Mouse (Mus musculus) E14TG2a.4 (cell line): ENCODE measurements at regions not wholly inside any gene's neighbourhood (a gene's known extent, or its start where the extent isn't known, plus 50 kb on each side); places are given as distances from the start of the nearest gene placed in this dataset.
A peak's percentile ranks its signal among the peaks of the same experiment; 100 is the strongest.

ENCODE experiments used
- H3K27me3 ChIP-seq: 2 replicates; pipeline ENCODE4 v1.6.1; 2014; ENCODE audit warnings: low read length, control low read depth; ENCODE audit not compliant: insufficient read depth
- H3K36me3 ChIP-seq: 2 replicates; pipeline ENCODE4 v1.6.1; 2014; ENCODE audit warnings: low read length, control low read depth; ENCODE audit not compliant: insufficient read depth
- H3K4me1 ChIP-seq: replicated peaks from 2 replicates; pipeline ENCODE4 v1.6.1; 2014; ENCODE audit warnings: low read depth, low read length, control low read depth
- H3K4me3 ChIP-seq: replicated peaks from 2 replicates; pipeline ENCODE4 v1.5.1; 2014; ENCODE audit warnings: mild to moderate bottlenecking, low read length
- H3K9me3 ChIP-seq: 2 replicates; pipeline ENCODE4 v1.6.1; 2014; ENCODE audit warnings: low read length, control low read depth
- CTCF ChIP-seq: conservative IDR thresholded peaks from 2 replicates; pipeline ENCODE4 v1.5.1; 2014; ENCODE audit warnings: low read length
- NANOG ChIP-seq: IDR thresholded peaks from 2 replicates; pipeline ENCODE4 v1.6.1; 2014; ENCODE audit warnings: borderline replicate concordance, low read length, mixed read lengths
- POU5F1 ChIP-seq: IDR thresholded peaks from 2 replicates; pipeline ENCODE4 v1.6.1; 2014; ENCODE audit warnings: low read length, borderline replicate concordance

DNA sequence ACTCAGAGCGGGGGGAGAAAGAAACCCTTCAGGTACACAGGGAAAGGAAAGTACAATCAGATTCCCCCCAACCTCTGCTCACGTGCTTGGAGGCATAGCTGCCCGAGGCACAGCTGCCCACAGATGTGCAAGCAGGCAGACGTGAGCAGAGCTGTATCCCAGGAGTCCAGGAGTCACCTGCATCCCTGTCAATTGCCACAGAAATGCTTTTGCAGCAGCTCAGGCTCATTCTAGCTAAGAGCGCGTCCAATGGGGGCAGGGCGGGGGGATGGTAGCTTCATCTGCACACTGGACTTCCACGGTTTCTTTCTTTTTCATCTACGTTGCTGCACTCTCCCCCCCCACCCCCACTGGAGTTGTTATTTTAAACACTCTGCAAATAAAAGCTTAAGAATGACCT lies 66.0 kb upstream of the Fat4 start:
- H3K9me3 ChIP-seq, result no peaks in the 10 kb centered on the region
- no peak overlapping the region for H3K4me3 ChIP-seq
- no peaks in the 10 kb centered on the region for H3K36me3 ChIP-seq
- TF ChIP-seq POU5F1 (no peak), NANOG (no peak), CTCF (no peak)
- 0 out of 2 replicates have a peak, but pooled peaks cover 3% of the 10 kb centered on the region for H3K27me3 ChIP-seq
- H3K4me1 ChIP-seq, result peaks cover 4% of the 10 kb centered on the region; the same call in 1 of the 2 replicates

DNA sequence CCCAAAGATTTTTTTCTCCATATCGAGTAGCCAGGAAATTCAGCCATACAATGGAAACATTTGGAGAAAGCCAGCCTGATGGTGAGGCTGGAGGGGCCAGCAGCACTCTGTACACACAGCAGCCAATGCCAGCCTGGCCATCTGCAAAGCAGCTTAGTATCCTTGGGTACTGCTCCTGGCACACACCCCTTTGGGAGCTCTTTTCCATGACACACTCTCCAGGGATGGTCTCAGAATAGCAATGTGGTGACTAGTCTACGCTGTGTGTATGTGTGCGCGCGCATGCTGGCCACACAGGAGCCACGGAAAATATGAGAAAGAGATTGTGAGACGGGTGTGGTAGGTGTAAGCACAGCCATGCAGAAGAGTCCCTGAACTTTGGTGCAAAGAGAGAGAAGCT lies 66.4 kb upstream of the Fat4 start:
- 0 out of 2 replicates have a peak, but pooled peaks cover 3% of the 10 kb centered on the region for H3K27me3 ChIP-seq
- peaks cover 4% of the 10 kb centered on the region; the same call in 1 of the 2 replicates for H3K4me1 ChIP-seq
- no peak for TF ChIP-seq POU5F1
- no peak for TF ChIP-seq NANOG
- no peak for TF ChIP-seq CTCF
- H3K4me3 ChIP-seq, result no peak overlapping the region
- H3K36me3 ChIP-seq, result no peaks in the 10 kb centered on the region
- no peaks in the 10 kb centered on the region for H3K9me3 ChIP-seq

GRCm38 (mm10) chr3:38817651-38818050 lies 69.1 kb upstream of the Fat4 start:
- no peak for TF ChIP-seq CTCF
- TF ChIP-seq NANOG, result no peak
- no peak for TF ChIP-seq POU5F1
- H3K4me1 ChIP-seq, result peaks cover 4% of the 10 kb centered on the region; the same call in 1 of the 2 replicates
- 0 out of 2 replicates have a peak, but pooled peaks cover 3% of the 10 kb centered on the region for H3K27me3 ChIP-seq
- no peak overlapping the region for H3K4me3 ChIP-seq
- no peaks in the 10 kb centered on the region for H3K9me3 ChIP-seq
- no peaks in the 10 kb centered on the region for H3K36me3 ChIP-seq

- TF ChIP-seq NANOG (no peak), POU5F1 (no peak), CTCF (no peak)
- H3K9me3 ChIP-seq, result no peaks in the 10 kb centered on the region
- H3K36me3 ChIP-seq, result no peaks in the 10 kb centered on the region
- no peaks in the 10 kb centered on the region for H3K4me1 ChIP-seq
- H3K27me3 ChIP-seq, result no peaks in the 10 kb centered on the region
- H3K4me3 ChIP-seq, result no peak overlapping the region
These were observed 74.3 kb upstream of the Fat4 start for GRCm38 (mm10) chr3:38812457-38812856.

DNA sequence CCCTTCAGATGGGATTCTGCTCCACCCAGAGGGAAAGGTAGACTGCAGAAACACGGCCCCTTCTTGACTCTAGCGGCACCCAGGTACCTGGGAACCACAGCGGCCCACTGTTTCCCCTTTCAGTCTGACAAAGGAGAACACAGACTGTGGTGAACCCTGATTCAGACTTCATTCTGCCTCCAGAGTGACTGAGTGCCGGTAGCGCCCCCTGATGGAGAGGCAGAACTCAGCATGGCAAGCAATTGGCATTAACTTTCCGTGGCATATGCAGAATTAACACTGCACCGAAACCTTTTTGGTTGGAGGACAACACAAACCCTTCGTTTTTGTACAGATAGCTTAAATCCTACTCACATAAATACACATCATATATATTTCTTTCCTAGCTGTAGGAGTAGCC lies 75.1 kb upstream of the Fat4 start:
- H3K4me3 ChIP-seq, result no peak overlapping the region
- TF ChIP-seq NANOG (no peak), CTCF (peak; percentile 9; the same call in 1 of the 2 replicates), POU5F1 (no peak)
- no peaks in the 10 kb centered on the region for H3K27me3 ChIP-seq
- H3K9me3 ChIP-seq, result no peaks in the 10 kb centered on the region
- H3K36me3 ChIP-seq, result no peaks in the 10 kb centered on the region
- no peaks in the 10 kb centered on the region for H3K4me1 ChIP-seq

DNA sequence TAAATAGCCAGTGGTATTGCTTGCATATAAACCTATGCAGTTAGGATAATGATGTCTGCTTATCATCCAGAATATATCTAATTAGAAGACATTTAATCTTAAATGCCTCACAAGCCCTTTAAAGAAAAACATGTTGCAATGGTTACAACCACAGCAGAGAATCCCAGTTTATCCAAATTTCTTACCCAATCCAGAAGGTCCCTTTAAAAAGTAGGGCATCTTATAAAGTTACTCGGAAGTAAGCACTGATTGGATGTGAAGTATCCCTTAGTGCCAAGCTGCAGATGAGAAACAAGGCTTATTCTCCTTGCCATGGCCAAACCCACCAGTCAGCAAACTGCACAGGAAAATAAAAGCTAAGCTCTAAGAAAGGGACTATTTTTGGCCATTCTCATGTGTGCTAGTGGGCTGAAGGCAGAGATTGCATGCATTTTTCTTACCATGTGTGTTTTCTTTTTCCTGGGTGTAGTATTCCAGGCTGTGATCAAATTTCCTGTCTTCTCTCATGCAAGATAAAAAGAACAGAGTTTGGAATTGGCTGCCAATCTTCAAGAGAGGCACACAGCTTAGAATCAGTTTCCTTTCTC lies 80.2 kb upstream of the Fat4 start:
- H3K4me1 ChIP-seq, result no peaks in the 10 kb centered on the region
- H3K27me3 ChIP-seq, result no peaks in the 10 kb centered on the region
- no peak overlapping the region for H3K4me3 ChIP-seq
- H3K9me3 ChIP-seq, result peaks cover 13% of the 10 kb centered on the region
- no peak for TF ChIP-seq POU5F1
- TF ChIP-seq CTCF, result no peak
- TF ChIP-seq NANOG, result no peak
- H3K36me3 ChIP-seq, result no peaks in the 10 kb centered on the region

DNA sequence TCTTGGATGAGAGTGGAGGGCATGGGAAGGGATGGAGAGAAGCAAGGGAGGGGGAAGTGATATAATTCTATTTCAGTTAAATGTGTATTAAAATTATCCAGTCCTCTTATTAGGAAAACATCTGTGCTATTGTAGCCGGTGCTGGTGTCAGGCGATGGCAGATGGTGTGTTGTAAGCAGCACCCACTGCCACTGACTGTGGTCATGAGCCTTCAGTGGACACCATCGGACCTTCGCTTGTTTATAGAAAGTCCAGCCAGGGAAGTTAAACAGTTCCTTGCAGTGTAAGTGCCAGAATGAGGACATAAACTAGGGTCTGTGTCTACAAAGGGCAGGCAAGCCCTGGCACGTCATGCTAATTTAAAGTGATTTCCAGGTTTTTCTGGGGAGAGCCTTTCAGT lies 80.7 kb upstream of the Fat4 start:
- H3K27me3 ChIP-seq, result no peaks in the 10 kb centered on the region
- H3K4me1 ChIP-seq, result no peaks in the 10 kb centered on the region
- no peaks in the 10 kb centered on the region for H3K36me3 ChIP-seq
- TF ChIP-seq NANOG, result no peak
- TF ChIP-seq POU5F1, result no peak
- no peak for TF ChIP-seq CTCF
- no peak overlapping the region for H3K4me3 ChIP-seq
- peaks cover 13% of the 10 kb centered on the region for H3K9me3 ChIP-seq

GRCm38 (mm10) chr3:38795646-38796301 lies 91.0 kb upstream of the Fat4 start:
- Histone ChIP-seq H3K4me3 (no peak overlapping the region), H3K4me1 (no peaks in the 10 kb centered on the region), H3K9me3 (0 out of 2 replicates have a peak, but pooled peaks cover 2% of the 10 kb centered on the region), H3K36me3 (no peaks in the 10 kb centered on the region), H3K27me3 (no peaks in the 10 kb centered on the region)
- TF ChIP-seq NANOG (no peak), POU5F1 (no peak), CTCF (no peak)
